Mouse (Mus musculus): Measurements from ENCODE around the gene Vmn1r32.

Vmn1r32 gene

GRCm38 (mm10) chr6:66559996-66560395 lies at the start of gene Vmn1r32:
TSS of gene Vmn1r32 (minus strand) at chr6:66560096.
- no peak for DNase-seq

- DNase-seq: no peak
Measured at GRCm38 (mm10) chr6:66595804-66596203, 35.9 kb upstream of the Vmn1r32 start.

GRCm38 (mm10) chr6:66535966-66536365 lies 23.9 kb downstream of the Vmn1r32 start:
- DNase-seq: no peak

- DNase-seq: peak; percentile 98
Measured at GRCm38 (mm10) chr6:66535028-66535862, 24.7 kb downstream of the Vmn1r32 start, which contains the start of gene Mad2l1. TSS of gene Mad2l1 (plus strand) at chr6:66535390.

- no peak for DNase-seq
Measured at GRCm38 (mm10) chr6:66534366-66534941, 25.4 kb downstream of the Vmn1r32 start.

- DNase-seq: no peak
Measured at GRCm38 (mm10) chr6:66533241-66533640, 26.7 kb downstream of the Vmn1r32 start.

- no peak for DNase-seq
Measured at GRCm38 (mm10) chr6:66528386-66528785, 31.5 kb downstream of the Vmn1r32 start.

GRCm38 (mm10) chr6:66516368-66516767 lies 43.5 kb downstream of the Vmn1r32 start:
- DNase-seq: no peak

All from cerebellum, adult 11-12 months (tissue).